9 mouse cellular contexts compared by ENCODE assay signal in the genomic region with DNA sequence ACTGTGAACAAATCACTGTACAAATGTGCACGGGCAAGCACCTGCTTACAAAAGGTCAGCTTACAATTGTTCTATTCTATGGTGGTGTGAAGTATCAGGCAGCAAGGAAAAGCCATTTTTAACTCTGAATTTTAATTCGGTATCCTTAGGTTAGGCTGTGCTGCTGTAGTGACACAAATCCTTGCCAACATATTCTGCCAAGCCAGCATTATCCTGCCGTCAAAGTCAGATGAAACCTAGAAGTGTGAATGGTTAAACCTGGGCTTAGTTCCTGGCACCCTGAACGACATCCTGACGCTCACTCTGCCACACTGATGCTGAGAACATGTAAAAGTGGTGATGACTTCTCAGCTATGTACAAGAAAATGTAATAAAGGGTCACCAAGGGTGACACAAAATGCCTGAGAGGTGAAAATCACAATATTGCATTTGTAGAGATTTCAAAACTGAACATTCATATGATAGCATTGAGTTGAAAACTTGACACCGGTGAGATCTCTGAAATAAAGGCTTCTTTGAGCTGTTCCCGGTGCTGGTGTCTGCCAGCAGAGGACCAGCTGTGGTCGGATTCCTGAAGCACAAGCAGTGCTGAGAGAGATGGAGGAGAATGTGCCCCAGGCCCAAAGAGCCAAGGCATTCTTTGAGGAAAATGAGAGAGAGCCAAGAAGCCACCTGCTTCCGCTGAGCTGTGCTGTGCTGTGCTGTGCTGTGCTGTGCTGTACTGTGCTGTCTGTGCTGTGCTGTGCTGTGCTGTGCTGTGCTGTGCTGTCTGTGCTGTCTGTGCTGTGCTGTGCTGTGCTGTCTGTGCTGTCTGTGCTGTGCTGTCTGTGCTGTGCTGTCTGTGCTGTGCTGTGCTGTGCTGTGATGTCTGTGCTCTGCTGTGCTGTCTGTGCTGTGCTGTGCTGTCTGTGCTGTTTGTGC.
A peak's percentile ranks its signal among the peaks of the same experiment; 100 is the strongest.
DNase-seq lines count a peak whose midpoint lies in the region; ATAC-seq lines count a peak whose summit lies in the region.
"Had no signal": no experiment of that assay in that cellular context is flagged by ENCODE, and none has a peak within 500 bp of the region (broad histone marks: within the 10 kb centered on the region; RNA-seq: fewer than 3 reads in every experiment).

No protein-coding gene starts in this region.

- no peak overlapping the region for H3K27ac ChIP-seq in kidney, embryonic 14.5 days (ENCODE audit: low read depth, low read length)
- H3K27ac ChIP-seq in kidney, embryonic 15.5 days, result no peak overlapping the region
- no peak overlapping the region for H3K27ac ChIP-seq in embryonic facial prominence, embryonic 12.5 days
- H3K27ac ChIP-seq in midbrain, embryonic 14.5 days (replicated peaks; ENCODE audit: low read depth, low read length), result no peak overlapping the region
- H3K27ac ChIP-seq: left cerebral cortex, adult 2 months had no signal

- no peaks in the 10 kb centered on the region for H3K36me3 ChIP-seq in kidney, embryonic 14.5 days (ENCODE audit: control insufficient read depth, insufficient read depth, low read length)
- no peaks in the 10 kb centered on the region for H3K36me3 ChIP-seq in kidney, embryonic 15.5 days
- H3K36me3 ChIP-seq in embryonic facial prominence, embryonic 12.5 days, result no peaks in the 10 kb centered on the region
- no peaks in the 10 kb centered on the region for H3K36me3 ChIP-seq in midbrain, embryonic 14.5 days (ENCODE audit: control insufficient read depth, insufficient read depth, low read length)

- H3K4me3 ChIP-seq in kidney, embryonic 14.5 days (ENCODE audit: low read length), result no peak overlapping the region
- H3K4me3 ChIP-seq in kidney, embryonic 15.5 days (replicated peaks), result no peak overlapping the region
- H3K4me3 ChIP-seq in embryonic facial prominence, embryonic 12.5 days, result no peak overlapping the region
- no peak overlapping the region for H3K4me3 ChIP-seq in midbrain, embryonic 14.5 days (replicated peaks; ENCODE audit: low read depth, low read length)
- H3K4me3 ChIP-seq: left cerebral cortex, adult 2 months had no signal

- peaks cover 54% of the 10 kb centered on the region for H3K9me3 ChIP-seq in kidney, embryonic 14.5 days (ENCODE audit: control insufficient read depth, low read length)
- peaks cover 51% of the 10 kb centered on the region for H3K9me3 ChIP-seq in kidney, embryonic 15.5 days (replicated peaks)
- peaks cover 48% of the 10 kb centered on the region for H3K9me3 ChIP-seq in embryonic facial prominence, embryonic 12.5 days
- H3K9me3 ChIP-seq in midbrain, embryonic 14.5 days (ENCODE audit: control insufficient read depth, low read length), result peaks cover 58% of the 10 kb centered on the region

- no peaks in the 10 kb centered on the region for H3K4me1 ChIP-seq in kidney, embryonic 14.5 days (ENCODE audit: control insufficient read depth, insufficient read depth, low read length)
- peaks cover under 1% of the 10 kb centered on the region for H3K4me1 ChIP-seq in kidney, embryonic 15.5 days
- H3K4me1 ChIP-seq in embryonic facial prominence, embryonic 12.5 days, result no peaks in the 10 kb centered on the region
- no peaks in the 10 kb centered on the region for H3K4me1 ChIP-seq in midbrain, embryonic 14.5 days (ENCODE audit: control insufficient read depth, insufficient read depth, low read length)

- H3K4me2 ChIP-seq in kidney, embryonic 14.5 days (replicated peaks; ENCODE audit: low read depth, low read length), result no peak overlapping the region
- H3K4me2 ChIP-seq in kidney, embryonic 15.5 days, result no peak overlapping the region
- H3K4me2 ChIP-seq in embryonic facial prominence, embryonic 12.5 days (replicated peaks), result no peak overlapping the region
- H3K4me2 ChIP-seq in midbrain, embryonic 14.5 days (ENCODE audit: low read length), result no peak overlapping the region

- ATAC-seq in kidney, embryonic 14.5 days (ENCODE audit: low FRiP score, low TSS enrichment), result peak; percentile 55
- ATAC-seq in kidney, embryonic 15.5 days (replicated peaks; ENCODE audit: low FRiP score), result no peak; the same call in 1 of the 2 replicates
- peak; percentile 84 for ATAC-seq in embryonic facial prominence, embryonic 12.5 days (ENCODE audit: insufficient number of reproducible peaks, insufficient read depth, low FRiP score, low TSS enrichment)
- 0 out of 2 replicates have a peak, but pooled peaks have one; percentile 6 for ATAC-seq in granulocyte monocyte progenitor cell, adult 5-6 weeks (replicated peaks; ENCODE audit: poor library complexity, severe bottlenecking)
- peak; percentile 71 for ATAC-seq in midbrain, embryonic 14.5 days (ENCODE audit: low FRiP score, low TSS enrichment)

- DNase-seq in midbrain, embryonic 14.5 days, result no peak
- no peak for DNase-seq in urinary bladder, postnatal 36 days (ENCODE audit: low spot score in 2 of 2)
- DNase-seq in frontal cortex, postnatal 14 days (ENCODE audit: low spot score in 2 of 2), result no peak
- no peak for DNase-seq in layer of hippocampus, adult 11-12 months (ENCODE audit: low spot score)

- no peak overlapping the region for H3K9ac ChIP-seq in kidney, embryonic 14.5 days (ENCODE audit: low read depth, low read length)
- H3K9ac ChIP-seq in kidney, embryonic 15.5 days, result no peak overlapping the region
- no peak overlapping the region for H3K9ac ChIP-seq in embryonic facial prominence, embryonic 12.5 days
- no peak overlapping the region for H3K9ac ChIP-seq in midbrain, embryonic 14.5 days (replicated peaks; ENCODE audit: low read length)

- WGBS in kidney, embryonic 14.5 days, result 72% methylated on average over 9 of the region's 9 CpGs
- 67% methylated on average over 9 of the region's 9 CpGs for WGBS in kidney, embryonic 15.5 days
- WGBS in embryonic facial prominence, embryonic 12.5 days, result 64% methylated on average over 9 of the region's 9 CpGs
- WGBS in midbrain, embryonic 14.5 days, result 69% methylated on average over 9 of the region's 9 CpGs

- H3K27me3 ChIP-seq in kidney, embryonic 14.5 days (ENCODE audit: control insufficient read depth, insufficient read depth, low read length), result no peaks in the 10 kb centered on the region
- no peaks in the 10 kb centered on the region for H3K27me3 ChIP-seq in kidney, embryonic 15.5 days
- H3K27me3 ChIP-seq in embryonic facial prominence, embryonic 12.5 days, result no peaks in the 10 kb centered on the region
- no peaks in the 10 kb centered on the region for H3K27me3 ChIP-seq in midbrain, embryonic 14.5 days (ENCODE audit: control insufficient read depth, insufficient read depth, low read length)
